Comparison of ENCODE assay signal across 18 mouse cellular contexts in the genomic region with DNA sequence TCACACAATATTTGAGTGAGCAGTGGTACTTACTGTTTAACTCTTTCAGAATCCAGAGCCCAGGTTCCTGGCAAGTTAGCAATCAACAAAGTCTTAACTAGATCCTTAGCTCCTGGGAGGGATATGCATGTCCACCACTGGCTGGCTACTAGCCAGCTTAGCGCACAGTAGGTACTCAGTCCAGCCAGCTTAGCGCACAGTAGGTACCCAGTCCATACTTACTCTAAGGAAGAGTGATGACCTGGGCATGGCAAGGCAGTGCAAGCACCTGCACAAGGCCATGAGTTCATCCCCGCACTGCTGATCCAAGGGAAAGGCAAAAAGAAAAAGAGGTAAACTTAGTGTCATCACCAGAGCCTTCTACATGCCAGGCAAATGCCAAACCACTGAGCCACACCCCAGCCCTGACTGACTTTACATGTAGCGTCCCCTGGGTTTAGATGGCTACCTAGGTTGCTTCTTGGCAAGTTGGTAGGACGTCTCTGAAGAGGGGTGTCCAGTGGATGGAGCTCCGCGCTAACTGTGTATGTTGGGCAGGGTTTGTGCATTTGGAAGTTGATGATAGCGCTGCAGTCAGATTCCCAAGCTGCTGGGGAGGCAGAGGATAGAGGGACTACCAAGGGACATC. TPM values are rescaled to one million over a fixed set of nuclear protein-coding genes. Genes with fewer than 3 reads are reported as not detected.
A peak's percentile ranks its signal among the peaks of the same experiment; 100 is the strongest.
DNase-seq lines count a peak whose midpoint lies in the region; ATAC-seq and TF ChIP-seq lines count a peak whose summit lies in the region.
"Had no signal": no experiment of that assay in that cellular context is flagged by ENCODE, and none has a peak within 500 bp of the region (broad histone marks: within the 10 kb centered on the region; RNA-seq: fewer than 3 reads in every experiment).

No protein-coding gene starts in this region.

- no peak for TF ChIP-seq CTCF in midbrain, postnatal 0 days (IDR thresholded peaks at IDR 0.05)
- TF ChIP-seq CTCF in embryonic fibroblast, embryonic 13.5 days (IDR thresholded peaks at IDR 0.05; ENCODE audit: borderline replicate concordance, insufficient read depth, low read length) = no peak

- peaks cover 12% of the 10 kb centered on the region; the same call in 1 of the 2 replicates for H3K36me3 ChIP-seq in heart, embryonic 10.5 days
- no peaks in the 10 kb centered on the region for H3K36me3 ChIP-seq in midbrain, embryonic 11.5 days (ENCODE audit: control insufficient read depth, insufficient read depth, low read length)
- H3K36me3 ChIP-seq in midbrain, postnatal 0 days (ENCODE audit: insufficient read depth, low read length) = peaks cover 3% of the 10 kb centered on the region; the same call in 1 of the 2 replicates
- peaks cover 29% of the 10 kb centered on the region for H3K36me3 ChIP-seq in hindbrain, embryonic 10.5 days

- no peak overlapping the region for H3K4me2 ChIP-seq in midbrain, embryonic 11.5 days
- no peak overlapping the region for H3K4me2 ChIP-seq in midbrain, postnatal 0 days (ENCODE audit: low read depth, low read length, poor library complexity, severe bottlenecking)
- H3K4me2 ChIP-seq: heart, embryonic 11.5 days; hindbrain, embryonic 14.5 days; intestine, embryonic 15.5 days; midbrain, embryonic 12.5 days had no signal

- no peaks in the 10 kb centered on the region for H3K9me3 ChIP-seq in heart, embryonic 10.5 days
- H3K9me3 ChIP-seq in midbrain, embryonic 11.5 days (ENCODE audit: control insufficient read depth, low read length) = no peaks in the 10 kb centered on the region
- H3K9me3 ChIP-seq in midbrain, postnatal 0 days (ENCODE audit: low read length) = no peaks in the 10 kb centered on the region
- no peaks in the 10 kb centered on the region for H3K9me3 ChIP-seq in hindbrain, embryonic 10.5 days
- H3K9me3 ChIP-seq: intestine, embryonic 15.5 days; limb, embryonic 10.5 days; midbrain, embryonic 12.5 days had no signal

- H3K4me1 ChIP-seq in heart, embryonic 10.5 days = peaks cover 85% of the 10 kb centered on the region
- H3K4me1 ChIP-seq in midbrain, embryonic 11.5 days (ENCODE audit: control insufficient read depth, insufficient read depth, low read length) = peaks cover 10% of the 10 kb centered on the region
- peaks cover 7% of the 10 kb centered on the region for H3K4me1 ChIP-seq in midbrain, postnatal 0 days (ENCODE audit: insufficient read depth, low read length)
- peaks cover 48% of the 10 kb centered on the region for H3K4me1 ChIP-seq in embryonic fibroblast, embryonic 13.5 days (ENCODE audit: control insufficient read depth, insufficient read depth, low read length)
- H3K4me1 ChIP-seq in hindbrain, embryonic 10.5 days (replicated peaks) = peaks cover 50% of the 10 kb centered on the region

- no peak overlapping the region for H3K4me3 ChIP-seq in heart, embryonic 10.5 days
- no peak overlapping the region for H3K4me3 ChIP-seq in midbrain, embryonic 11.5 days (ENCODE audit: low read depth, low read length)
- H3K4me3 ChIP-seq in midbrain, postnatal 0 days (ENCODE audit: low read depth, low read length) = no peak overlapping the region
- H3K4me3 ChIP-seq in embryonic fibroblast, embryonic 13.5 days (ENCODE audit: insufficient read depth, low read length) = no peak overlapping the region
- H3K4me3 ChIP-seq in hindbrain, embryonic 10.5 days = no peak overlapping the region
- H3K4me3 ChIP-seq: intestine, embryonic 15.5 days; limb, embryonic 10.5 days; midbrain, embryonic 12.5 days had no signal

- no peak for DNase-seq in heart, embryonic 10.5 days (ENCODE audit: low spot score)
- no peak for DNase-seq in heart, adult 8-10 months (ENCODE audit: low spot score)
- peak; percentile 76 for DNase-seq in midbrain, embryonic 11.5 days (ENCODE audit: low spot score, missing footprints)
- no peak for DNase-seq in midbrain, postnatal 0 days (ENCODE audit: low spot score)
- DNase-seq in kidney, adult 11 months = no peak
- no peak for DNase-seq in hindbrain, embryonic 10.5 days (ENCODE audit: low spot score)
- DNase-seq: cerebellum, adult 8-10 months; kidney, adult 9 months; kidney, postnatal 14 days; liver; right cerebral cortex, postnatal 14 days had no signal

- ATAC-seq in midbrain, embryonic 11.5 days (ENCODE audit: low FRiP score) = no peak
- no peak for ATAC-seq in midbrain, postnatal 0 days (ENCODE audit: low FRiP score)
- ATAC-seq: forebrain, embryonic 16.5 days; intestine, embryonic 15.5 days had no signal

- 93% methylated on average over 8 of the region's 8 CpGs for WGBS in heart, embryonic 10.5 days
- WGBS in midbrain, embryonic 11.5 days = 96% methylated on average over 8 of the region's 8 CpGs
- WGBS in midbrain, postnatal 0 days = 96% methylated on average over 8 of the region's 8 CpGs
- WGBS in hindbrain, embryonic 10.5 days = 96% methylated on average over 8 of the region's 8 CpGs

- TF ChIP-seq POLR2A in embryonic fibroblast, embryonic 13.5 days (IDR thresholded peaks at IDR 0.05; ENCODE audit: low read depth, low read length) = no peak

- H3K27ac ChIP-seq in heart, embryonic 10.5 days = peak overlapping the region; percentile 56; the same call in 1 of the 2 replicates
- H3K27ac ChIP-seq in midbrain, embryonic 11.5 days (ENCODE audit: low read depth, low read length) = no peak overlapping the region
- no peak overlapping the region for H3K27ac ChIP-seq in midbrain, postnatal 0 days (ENCODE audit: low read depth, low read length)
- peak overlapping the region; percentile 62; the same call in 1 of the 2 replicates for H3K27ac ChIP-seq in embryonic fibroblast, embryonic 13.5 days (ENCODE audit: insufficient read depth, low read length)
- H3K27ac ChIP-seq in hindbrain, embryonic 10.5 days = no peak overlapping the region
- H3K27ac ChIP-seq: hindbrain, embryonic 14.5 days; intestine, embryonic 15.5 days; limb, embryonic 10.5 days; midbrain, embryonic 12.5 days had no signal

- H3K27me3 ChIP-seq in heart, embryonic 10.5 days (ENCODE audit: insufficient read depth, poor library complexity, severe bottlenecking) = no peaks in the 10 kb centered on the region
- H3K27me3 ChIP-seq in midbrain, embryonic 11.5 days (ENCODE audit: control insufficient read depth, insufficient read depth, low read length) = no peaks in the 10 kb centered on the region
- H3K27me3 ChIP-seq in midbrain, postnatal 0 days (ENCODE audit: insufficient read depth, low read length) = no peaks in the 10 kb centered on the region
- no peaks in the 10 kb centered on the region for H3K27me3 ChIP-seq in hindbrain, embryonic 10.5 days (ENCODE audit: insufficient read depth, poor library complexity, severe bottlenecking)
- H3K27me3 ChIP-seq: intestine, embryonic 15.5 days; midbrain, embryonic 12.5 days had no signal

- H3K9ac ChIP-seq in midbrain, embryonic 11.5 days (ENCODE audit: low read length) = no peak overlapping the region
- H3K9ac ChIP-seq in midbrain, postnatal 0 days (replicated peaks; ENCODE audit: low read length, poor library complexity, severe bottlenecking) = no peak overlapping the region
- H3K9ac ChIP-seq: hindbrain, embryonic 14.5 days; intestine, embryonic 15.5 days; midbrain, embryonic 12.5 days had no signal

RNA-seq across cellular contexts. Expression of a gene that starts 6.2 kb away (rescaled TPM):
- 11.2 and 13.4 TPM in 2 replicates for polyA plus RNA-seq in heart, embryonic 10.5 days (2016; fragmentation: Nextera tagmentation; extraction: Ambion mirVana)
- 100 to 1,000 TPM in 3 of 4 experiments, 10 to 100 TPM in 1; 98.1 to 113 (median 107) TPM for total RNA-seq in heart, adult 8-10 months (2022)
- polyA plus RNA-seq in midbrain, embryonic 11.5 days (2014; fragmentation: Nextera tagmentation; extraction: Ambion mirVana) = 12.4 and 15.6 TPM in 2 replicates
- 98.7 and 109 TPM in 2 replicates for total RNA-seq in midbrain, postnatal 0 days (2014; rRNA removed)
- polyA plus RNA-seq in midbrain, postnatal 0 days (2015; fragmentation: Nextera tagmentation; extraction: Ambion mirVana) = 15.4 and 16.2 TPM in 2 replicates
- 43.1 and 47.4 TPM in 2 replicates for polyA plus RNA-seq in embryonic fibroblast, embryonic 13.5 days (2011; ENCODE audit: insufficient read length, low read depth, missing spikeins)
- polyA plus RNA-seq in hindbrain, embryonic 10.5 days (2016; fragmentation: Nextera tagmentation; extraction: Ambion mirVana) = 13.5 and 16.0 TPM in 2 replicates

Comparison
In these comparisons a context has a peak if more than half of its experiments do, and no peak if none do; other contexts are left out.
1. H3K27ac ChIP-seq: peak in heart, embryonic 10.5 days (single experiment) and embryonic fibroblast, embryonic 13.5 days (single experiment); none in midbrain, embryonic 11.5 days (single experiment), midbrain, postnatal 0 days (single experiment) and hindbrain, embryonic 10.5 days (single experiment).